Mouse (Mus musculus): Measurements from ENCODE around the gene Nhej1.

DNA sequence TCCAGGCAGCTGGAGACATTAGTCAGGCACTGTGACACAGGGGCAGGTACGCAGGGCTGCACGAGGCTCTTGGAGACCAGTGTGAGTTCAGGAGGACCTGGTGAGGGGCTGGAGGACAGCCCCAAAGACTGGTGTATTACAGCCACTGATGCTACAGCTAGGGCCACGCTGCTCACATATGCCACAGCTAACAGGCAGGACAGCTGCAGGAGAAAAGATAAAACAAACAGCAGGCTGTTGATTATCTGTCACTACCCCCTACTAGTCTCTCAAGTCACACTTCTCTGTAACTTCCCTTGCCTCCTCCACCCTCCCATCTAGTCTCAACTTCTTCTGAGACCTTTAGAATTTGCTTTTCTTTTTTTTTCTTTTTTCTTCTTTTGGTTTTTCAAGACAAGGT, 11.7 kb upstream of the Nhej1 start:
- TF ChIP-seq CTCF (IDR thresholded peaks at IDR 0.05 in 2 of 3, conservative IDR thresholded peaks at IDR 0.05 in 1 of 3; ENCODE audit: control insufficient read depth in 1 of 3, insufficient read depth in 1 of 3, low read depth in 2 of 3, low read length in 3 of 3, poor library complexity in 1 of 3, severe bottlenecking in 1 of 3) (no peak), TBP (IDR thresholded peaks at IDR 0.05; ENCODE audit: low read depth, low read length) (peak; percentile 59; the same call in 1 of the 2 replicates)
